Mouse (Mus musculus): Measurements from ENCODE around the gene Gm12169. TPM values are rescaled to one million over a fixed set of nuclear protein-coding genes. Genes with fewer than 3 reads are reported as not detected.
"Not testable (repeated sequence)": the region's sequence is repeated elsewhere in the genome, so short reads cannot be mapped to it uniquely, and the experiment has no call there.

Gm12169 gene
- polyA plus RNA-seq (2014; fragmentation: Nextera tagmentation; extraction: Ambion mirVana): not detected in 2 replicates

DNA sequence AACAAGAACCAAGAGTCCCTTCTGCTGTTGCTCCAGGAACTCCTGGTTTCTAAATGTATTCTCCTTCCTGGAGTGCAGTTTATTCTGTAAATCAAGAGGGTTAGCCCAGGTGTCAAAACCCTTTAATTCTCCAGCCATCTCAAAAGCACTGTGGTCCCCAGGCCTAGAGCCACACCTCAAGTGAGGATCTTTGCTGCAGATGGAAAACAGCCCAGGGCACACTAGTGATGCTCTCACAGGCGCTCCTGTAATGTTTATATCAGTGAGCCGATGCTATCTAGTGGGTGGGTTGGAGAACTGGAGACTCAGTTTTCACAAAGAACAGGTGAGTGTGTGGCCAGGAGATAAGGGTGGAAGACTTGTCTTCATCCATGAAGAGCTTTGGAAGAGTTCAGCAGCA, at the start of gene Gm12169:
Gene Gm12169 (plus strand): TSS at position 301 of the 400 bp plus-strand sequence.
- Histone ChIP-seq H3K4me1 (replicated peaks; ENCODE audit: control insufficient read depth, insufficient read depth, low read length) (no peaks in the 10 kb centered on the region), H3K27ac (ENCODE audit: low read depth) (no peak within 1 kb of the TSS), H3K4me2 (ENCODE audit: low read length) (no peak within 1 kb of the TSS), H3K36me3 (ENCODE audit: control insufficient read depth, insufficient read depth, low read length) (no peaks in the 10 kb centered on the region), H3K9ac (ENCODE audit: low read length) (no peak within 1 kb of the TSS), H3K9me3 (ENCODE audit: control insufficient read depth, low read length) (no peaks in the 10 kb centered on the region), H3K4me3 (ENCODE audit: low read depth, low read length) (no peak within 1 kb of the TSS), H3K27me3 (replicated peaks; ENCODE audit: control insufficient read depth, insufficient read depth, low read length) (no peaks in the 10 kb centered on the region)
- WGBS: 84% methylated on average over 2 of the region's 2 CpGs
- ATAC-seq (replicated peaks; ENCODE audit: low FRiP score, low TSS enrichment, low read depth): no peak
- DNase-seq (ENCODE audit: low spot score): peak; percentile 24

DNA sequence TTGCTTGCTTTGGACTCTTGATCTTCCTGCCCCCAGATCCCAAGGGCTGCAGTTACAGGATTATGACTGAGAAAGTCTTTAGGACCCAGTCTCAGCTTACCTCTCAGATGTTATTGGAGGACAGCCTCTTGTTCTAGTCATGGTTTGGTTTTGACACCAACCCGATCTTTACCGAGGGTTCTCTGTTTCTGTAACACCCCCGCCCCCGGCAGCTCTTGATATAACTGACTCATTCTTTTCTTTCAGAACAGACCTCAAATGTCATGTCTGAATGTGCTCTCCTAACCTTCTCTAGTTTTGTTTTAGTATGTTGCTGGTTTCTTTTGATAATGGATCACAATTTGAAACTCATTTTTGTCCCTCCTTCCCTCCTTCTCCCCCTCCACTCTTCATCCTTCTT, 49.8 kb upstream of the Gm12169 start:
- ATAC-seq (replicated peaks; ENCODE audit: low FRiP score, low TSS enrichment, low read depth) (no peak), DNase-seq (ENCODE audit: low spot score) (no peak)
- Histone ChIP-seq H3K27ac (ENCODE audit: low read depth) (no peak overlapping the region), H3K27me3 (replicated peaks; ENCODE audit: control insufficient read depth, insufficient read depth, low read length) (no peaks in the 10 kb centered on the region), H3K4me2 (ENCODE audit: low read length) (no peak overlapping the region), H3K4me3 (ENCODE audit: low read depth, low read length) (no peak overlapping the region), H3K9ac (ENCODE audit: low read length) (no peak overlapping the region), H3K4me1 (replicated peaks; ENCODE audit: control insufficient read depth, insufficient read depth, low read length) (no peaks in the 10 kb centered on the region), H3K9me3 (ENCODE audit: control insufficient read depth, low read length) (no peaks in the 10 kb centered on the region), H3K36me3 (ENCODE audit: control insufficient read depth, insufficient read depth, low read length) (no peaks in the 10 kb centered on the region)
- WGBS: 90% methylated on average over 4 of the region's 4 CpGs

DNA sequence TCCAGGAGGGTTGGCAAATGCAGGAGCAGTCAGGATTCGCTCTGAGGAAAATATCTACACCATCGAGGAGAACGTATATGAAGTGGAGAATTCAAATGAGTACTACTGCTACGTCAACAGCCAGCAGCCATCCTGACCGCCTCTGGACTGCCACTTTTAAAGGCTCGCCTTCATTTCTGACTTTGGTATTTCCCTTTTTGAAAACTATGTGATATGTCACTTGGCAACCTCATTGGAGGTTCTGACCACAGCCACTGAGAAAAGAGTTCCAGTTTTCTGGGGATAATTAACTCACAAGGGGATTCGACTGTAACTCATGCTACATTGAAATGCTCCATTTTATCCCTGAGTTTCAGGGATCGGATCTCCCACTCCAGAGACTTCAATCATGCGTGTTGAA, 44.7 kb upstream of the Gm12169 start:
- Histone ChIP-seq H3K36me3 (ENCODE audit: control insufficient read depth, insufficient read depth, low read length) (no peaks in the 10 kb centered on the region), H3K27me3 (replicated peaks; ENCODE audit: control insufficient read depth, insufficient read depth, low read length) (no peaks in the 10 kb centered on the region), H3K4me1 (replicated peaks; ENCODE audit: control insufficient read depth, insufficient read depth, low read length) (no peaks in the 10 kb centered on the region), H3K4me3 (ENCODE audit: low read depth, low read length) (no peak overlapping the region), H3K9ac (ENCODE audit: low read length) (no peak overlapping the region), H3K27ac (ENCODE audit: low read depth) (no peak overlapping the region), H3K4me2 (ENCODE audit: low read length) (no peak overlapping the region), H3K9me3 (ENCODE audit: control insufficient read depth, low read length) (no peaks in the 10 kb centered on the region)
- ATAC-seq (replicated peaks; ENCODE audit: low FRiP score, low TSS enrichment, low read depth): no peak
- WGBS: 86% methylated on average over 9 of the region's 9 CpGs
- DNase-seq (ENCODE audit: low spot score): no peak

DNA sequence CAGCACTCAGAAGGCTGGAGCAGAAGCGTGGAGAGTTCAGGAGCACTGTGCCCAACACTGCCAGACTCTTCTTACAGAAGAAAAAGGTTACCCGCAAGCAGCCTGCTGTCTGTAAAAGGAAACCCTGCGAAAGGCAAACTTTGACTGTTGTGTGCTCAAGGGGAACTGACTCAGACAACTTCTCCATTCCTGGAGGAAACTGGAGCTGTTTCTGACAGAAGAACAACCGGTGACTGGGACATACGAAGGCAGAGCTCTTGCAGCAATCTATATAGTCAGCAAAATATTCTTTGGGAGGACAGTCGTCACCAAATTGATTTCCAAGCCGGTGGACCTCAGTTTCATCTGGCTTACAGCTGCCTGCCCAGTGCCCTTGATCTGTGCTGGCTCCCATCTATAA, 43.5 kb upstream of the Gm12169 start:
- no peak overlapping the region for H3K9ac ChIP-seq (ENCODE audit: low read length)
- H3K9me3 ChIP-seq (ENCODE audit: control insufficient read depth, low read length): no peaks in the 10 kb centered on the region
- H3K4me3 ChIP-seq (ENCODE audit: low read depth, low read length): no peak overlapping the region
- H3K27me3 ChIP-seq (replicated peaks; ENCODE audit: control insufficient read depth, insufficient read depth, low read length): no peaks in the 10 kb centered on the region
- 76% methylated on average over 7 of the region's 7 CpGs for WGBS
- ATAC-seq (replicated peaks; ENCODE audit: low FRiP score, low TSS enrichment, low read depth) (no peak), DNase-seq (ENCODE audit: low spot score) (no peak)
- no peak overlapping the region for H3K4me2 ChIP-seq (ENCODE audit: low read length)
- no peaks in the 10 kb centered on the region for H3K36me3 ChIP-seq (ENCODE audit: control insufficient read depth, insufficient read depth, low read length)
- no peak overlapping the region for H3K27ac ChIP-seq (ENCODE audit: low read depth)
- no peaks in the 10 kb centered on the region for H3K4me1 ChIP-seq (replicated peaks; ENCODE audit: control insufficient read depth, insufficient read depth, low read length)

DNA sequence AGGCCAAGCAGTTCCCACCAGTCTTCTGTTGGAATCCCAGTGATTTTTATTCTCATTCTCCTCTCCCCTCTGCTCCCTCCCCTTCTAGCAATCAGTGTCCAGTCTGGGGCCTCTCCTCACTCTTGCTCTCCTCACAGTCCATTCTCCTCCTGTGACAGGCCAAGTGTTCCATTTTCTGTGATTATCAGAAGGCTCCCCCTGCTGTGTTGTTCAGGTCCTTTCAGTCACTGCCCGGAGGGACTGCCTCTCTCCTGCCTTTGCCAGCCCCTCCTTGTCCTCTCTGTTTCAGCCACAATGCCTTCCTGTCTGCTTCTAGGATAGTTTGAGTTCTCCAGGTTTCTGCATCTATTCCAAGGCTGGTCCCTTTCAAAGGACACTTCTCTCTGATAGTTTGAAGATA, 35.8 kb upstream of the Gm12169 start:
- Histone ChIP-seq H3K4me1 (replicated peaks; ENCODE audit: control insufficient read depth, insufficient read depth, low read length) (no peaks in the 10 kb centered on the region), H3K27ac (ENCODE audit: low read depth) (no peak overlapping the region), H3K9me3 (ENCODE audit: control insufficient read depth, low read length) (no peaks in the 10 kb centered on the region), H3K27me3 (replicated peaks; ENCODE audit: control insufficient read depth, insufficient read depth, low read length) (no peaks in the 10 kb centered on the region), H3K9ac (ENCODE audit: low read length) (no peak overlapping the region), H3K36me3 (ENCODE audit: control insufficient read depth, insufficient read depth, low read length) (no peaks in the 10 kb centered on the region), H3K4me2 (ENCODE audit: low read length) (no peak overlapping the region), H3K4me3 (ENCODE audit: low read depth, low read length) (no peak overlapping the region)
- DNase-seq (ENCODE audit: low spot score) (no peak), ATAC-seq (replicated peaks; ENCODE audit: low FRiP score, low TSS enrichment, low read depth) (no peak)
- 31% methylated on average over 1 of the region's 1 CpGs for WGBS

DNA sequence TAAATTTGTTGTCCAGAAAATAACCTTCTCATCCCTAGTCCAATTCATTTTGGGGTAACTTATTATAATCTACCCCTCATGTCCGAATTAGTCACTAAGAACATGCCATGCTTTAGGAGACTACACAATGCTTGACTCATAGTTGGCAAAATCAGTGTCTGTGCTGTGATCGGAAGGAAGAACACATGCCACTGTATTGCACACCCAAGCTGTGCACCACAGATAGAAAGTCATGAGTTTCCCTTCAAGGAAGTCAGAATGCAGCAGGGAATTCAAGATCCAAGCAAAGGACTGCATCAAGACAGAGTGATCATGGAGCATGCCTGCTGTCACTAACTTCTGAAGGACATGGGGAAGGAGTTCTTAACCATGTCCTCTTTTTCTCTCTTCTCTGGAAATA, 35.4 kb upstream of the Gm12169 start:
- no peak overlapping the region for H3K27ac ChIP-seq (ENCODE audit: low read depth)
- no peaks in the 10 kb centered on the region for H3K4me1 ChIP-seq (replicated peaks; ENCODE audit: control insufficient read depth, insufficient read depth, low read length)
- ATAC-seq (replicated peaks; ENCODE audit: low FRiP score, low TSS enrichment, low read depth): no peak
- 78% methylated on average over 2 of the region's 2 CpGs for WGBS
- H3K36me3 ChIP-seq (ENCODE audit: control insufficient read depth, insufficient read depth, low read length): no peaks in the 10 kb centered on the region
- H3K4me2 ChIP-seq (ENCODE audit: low read length): no peak overlapping the region
- no peak for DNase-seq (ENCODE audit: low spot score)
- H3K9ac ChIP-seq (ENCODE audit: low read length): no peak overlapping the region
- H3K27me3 ChIP-seq (replicated peaks; ENCODE audit: control insufficient read depth, insufficient read depth, low read length): no peaks in the 10 kb centered on the region
- H3K9me3 ChIP-seq (ENCODE audit: control insufficient read depth, low read length): no peaks in the 10 kb centered on the region
- no peak overlapping the region for H3K4me3 ChIP-seq (ENCODE audit: low read depth, low read length)

DNA sequence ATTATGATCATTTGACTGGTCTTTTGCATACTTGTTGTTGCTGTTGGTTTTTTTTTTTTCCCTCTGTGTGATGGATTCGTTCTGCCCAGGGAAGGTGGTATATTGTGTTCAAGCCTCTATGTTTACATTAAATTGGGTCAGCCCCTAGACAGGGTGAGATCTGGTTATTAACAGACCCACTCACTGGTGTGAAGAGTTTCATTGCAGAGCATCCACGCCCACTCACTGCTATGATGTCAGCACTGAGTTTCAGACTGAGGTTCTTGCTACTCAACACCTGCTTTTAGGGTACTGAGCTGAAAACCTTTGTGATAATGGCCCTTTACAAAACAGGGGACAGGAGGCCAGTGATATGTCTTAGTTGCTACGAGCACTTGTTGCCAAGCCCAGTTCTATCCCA, 16.9 kb upstream of the Gm12169 start:
- WGBS: 61% methylated on average over 3 of the region's 3 CpGs
- Histone ChIP-seq H3K4me3 (ENCODE audit: low read depth, low read length) (no peak overlapping the region), H3K27me3 (replicated peaks; ENCODE audit: control insufficient read depth, insufficient read depth, low read length) (no peaks in the 10 kb centered on the region), H3K4me1 (replicated peaks; ENCODE audit: control insufficient read depth, insufficient read depth, low read length) (no peaks in the 10 kb centered on the region), H3K4me2 (ENCODE audit: low read length) (no peak overlapping the region), H3K27ac (ENCODE audit: low read depth) (no peak overlapping the region), H3K36me3 (ENCODE audit: control insufficient read depth, insufficient read depth, low read length) (no peaks in the 10 kb centered on the region), H3K9ac (ENCODE audit: low read length) (no peak overlapping the region), H3K9me3 (ENCODE audit: control insufficient read depth, low read length) (no peaks in the 10 kb centered on the region)
- ATAC-seq (replicated peaks; ENCODE audit: low FRiP score, low TSS enrichment, low read depth) (no peak), DNase-seq (ENCODE audit: low spot score) (no peak)

DNA sequence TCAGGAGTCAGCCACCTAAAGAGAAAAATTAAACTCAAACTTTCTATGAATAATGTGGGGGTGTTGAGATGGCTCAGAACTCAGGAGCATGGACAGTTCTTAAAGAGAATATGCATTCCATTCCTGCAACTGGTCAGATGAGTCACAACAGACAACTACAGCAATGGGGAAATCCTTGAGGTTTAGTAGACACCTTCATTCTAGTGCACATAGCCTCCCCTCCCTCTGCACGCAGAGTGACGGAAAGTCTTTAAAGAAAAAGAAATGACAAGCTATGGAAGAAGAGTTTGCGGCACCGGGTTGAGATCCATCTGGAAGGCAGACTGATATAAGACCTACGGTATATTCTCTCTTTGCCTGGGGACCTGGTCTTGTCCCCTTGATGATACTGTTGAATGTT, 14.1 kb upstream of the Gm12169 start:
- no peaks in the 10 kb centered on the region for H3K4me1 ChIP-seq (replicated peaks; ENCODE audit: control insufficient read depth, insufficient read depth, low read length)
- ATAC-seq (replicated peaks; ENCODE audit: low FRiP score, low TSS enrichment, low read depth) (no peak), DNase-seq (ENCODE audit: low spot score) (no peak)
- H3K4me3 ChIP-seq (ENCODE audit: low read depth, low read length): no peak overlapping the region
- H3K9me3 ChIP-seq (ENCODE audit: control insufficient read depth, low read length): no peaks in the 10 kb centered on the region
- H3K4me2 ChIP-seq (ENCODE audit: low read length): no peak overlapping the region
- no peaks in the 10 kb centered on the region for H3K27me3 ChIP-seq (replicated peaks; ENCODE audit: control insufficient read depth, insufficient read depth, low read length)
- no peak overlapping the region for H3K9ac ChIP-seq (ENCODE audit: low read length)
- 95% methylated on average over 5 of the region's 5 CpGs for WGBS
- no peaks in the 10 kb centered on the region for H3K36me3 ChIP-seq (ENCODE audit: control insufficient read depth, insufficient read depth, low read length)
- no peak overlapping the region for H3K27ac ChIP-seq (ENCODE audit: low read depth)

DNA sequence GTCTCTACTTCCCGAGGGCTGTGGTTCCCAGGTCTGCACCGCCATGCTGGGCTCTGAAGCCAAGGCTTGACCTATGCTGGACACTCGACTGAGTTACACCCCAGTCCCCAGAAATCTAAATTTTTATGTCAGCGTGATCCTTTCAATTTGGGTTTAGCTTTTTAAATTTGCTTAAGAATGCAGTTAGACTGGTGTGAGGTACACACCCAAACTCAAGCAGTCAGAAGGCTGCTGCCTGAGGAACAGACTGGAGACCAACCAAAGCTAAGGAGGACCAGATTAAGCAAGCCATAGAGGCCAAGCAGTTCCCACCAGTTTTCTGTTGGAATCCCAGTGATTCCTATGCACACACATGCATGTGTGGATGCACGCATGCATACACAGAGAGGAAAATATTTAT, 2.7 kb upstream of the Gm12169 start:
- H3K27ac ChIP-seq (ENCODE audit: low read depth); H3K4me1 ChIP-seq (replicated peaks; ENCODE audit: control insufficient read depth, insufficient read depth, low read length); H3K36me3 ChIP-seq (ENCODE audit: control insufficient read depth, insufficient read depth, low read length); ATAC-seq (replicated peaks; ENCODE audit: low FRiP score, low TSS enrichment, low read depth); H3K27me3 ChIP-seq (replicated peaks; ENCODE audit: control insufficient read depth, insufficient read depth, low read length); DNase-seq (ENCODE audit: low spot score); H3K4me3 ChIP-seq (ENCODE audit: low read depth, low read length); H3K4me2 ChIP-seq (ENCODE audit: low read length); H3K9me3 ChIP-seq (ENCODE audit: control insufficient read depth, low read length); H3K9ac ChIP-seq (ENCODE audit: low read length): not testable (repeated sequence)
- 88% methylated on average over 5 of the region's 5 CpGs for WGBS
